Mouse (Mus musculus): ENCODE results near the gene Vegfc.

GRCm38 (mm10) chr8:54114581-54114980 lies 37.2 kb downstream of the Vegfc start:
- TF ChIP-seq POLR2A (IDR thresholded peaks at IDR 0.05; ENCODE audit: control insufficient read depth, extremely low read depth, insufficient read depth, low read length, poor library complexity): no peak
- TF ChIP-seq CTCF (IDR thresholded peaks at IDR 0.05; ENCODE audit: borderline replicate concordance, control insufficient read depth, extremely low read depth, insufficient read depth, low read length, poor library complexity): no peak

All from thymus, adult 2 months (tissue).